Mouse (Mus musculus): Measurements from ENCODE around the gene Tmem163. TPM values are rescaled to one million over a fixed set of nuclear protein-coding genes. Genes with fewer than 3 reads are reported as not detected.

The Tmem163 gene
- polyA plus RNA-seq, 1 experiment from 2014 or later, result 0.21 TPM

DNA sequence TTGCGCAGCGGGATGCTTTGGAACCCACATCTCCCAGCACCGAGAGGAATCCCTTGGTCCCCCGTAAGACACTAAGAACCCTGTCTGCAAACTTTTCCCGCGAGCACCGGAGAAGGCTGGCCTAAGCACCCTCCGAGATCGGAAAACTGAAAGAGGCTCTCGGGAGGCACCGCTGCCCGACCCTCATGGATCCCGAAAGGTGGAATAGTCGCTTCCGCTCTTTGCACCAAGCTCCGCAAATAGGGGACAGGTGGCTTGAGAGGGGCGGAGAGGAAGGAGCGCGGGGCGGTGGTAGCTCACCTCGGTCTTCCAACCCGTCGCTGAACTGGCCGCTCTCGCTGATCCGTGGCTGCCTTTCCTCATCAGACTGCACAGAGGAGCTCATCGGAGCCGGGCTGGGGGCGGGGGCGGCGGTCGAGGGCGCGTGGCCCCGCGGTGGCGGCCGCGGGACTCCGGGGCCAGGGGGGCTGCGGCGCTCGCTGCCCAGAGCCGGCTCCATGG, 2.2 kb downstream of the Tmem163 start:
- Histone ChIP-seq H3K27ac (ENCODE audit: low read length) (no peak overlapping the region), H3K9ac (ENCODE audit: low read depth, low read length) (no peak overlapping the region), H3K4me1 (ENCODE audit: control insufficient read depth, low read depth, low read length) (peaks cover 3% of the 10 kb centered on the region), H3K4me3 (ENCODE audit: low read depth, low read length) (peak overlapping the region; percentile 55), H3K4me2 (ENCODE audit: low read depth, low read length) (peak overlapping the region; percentile 77), H3K36me3 (ENCODE audit: control insufficient read depth, insufficient read depth) (no peaks in the 10 kb centered on the region), H3K9me3 (replicated peaks; ENCODE audit: control insufficient read depth, low read length) (no peaks in the 10 kb centered on the region), H3K27me3 (ENCODE audit: control insufficient read depth, insufficient read depth, low read depth, low read length) (peaks cover 51% of the 10 kb centered on the region)
- ATAC-seq (ENCODE audit: low read depth), result no peak
- 1% methylated on average over 44 of the region's 44 CpGs for WGBS (ENCODE audit: insufficient replicate concordance)

DNA sequence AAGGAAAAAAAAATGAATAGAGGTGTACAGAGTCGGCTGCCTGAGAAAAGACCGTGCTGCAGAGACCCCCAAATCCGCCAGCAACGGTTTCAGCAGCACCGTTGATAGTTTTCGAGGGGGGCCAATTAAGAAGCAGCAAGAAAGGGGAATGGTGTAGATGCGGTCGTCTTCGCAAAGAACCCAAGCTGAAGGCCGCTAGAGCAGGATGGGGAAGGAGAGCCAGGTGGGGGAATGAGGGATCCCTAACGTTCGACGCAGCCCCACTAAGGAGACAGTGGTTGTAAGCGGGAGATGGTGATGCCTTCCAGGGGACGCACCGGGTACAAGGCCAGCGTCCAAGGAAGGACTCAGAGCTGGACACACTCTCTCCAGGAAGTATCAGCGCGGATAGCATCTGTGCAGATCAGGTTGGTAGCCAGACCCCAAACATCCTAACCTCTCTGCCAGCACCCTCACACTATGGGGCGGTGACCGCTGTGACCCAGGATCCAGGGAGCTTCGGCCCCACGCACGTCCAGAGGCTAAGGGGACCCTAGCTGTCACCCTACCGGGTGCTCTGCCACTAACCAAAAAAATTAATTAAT, 2.7 kb downstream of the Tmem163 start:
- Histone ChIP-seq H3K27ac (ENCODE audit: low read length) (no peak overlapping the region), H3K4me1 (ENCODE audit: control insufficient read depth, low read depth, low read length) (peaks cover 3% of the 10 kb centered on the region), H3K9me3 (replicated peaks; ENCODE audit: control insufficient read depth, low read length) (no peaks in the 10 kb centered on the region), H3K9ac (ENCODE audit: low read depth, low read length) (no peak overlapping the region), H3K27me3 (ENCODE audit: control insufficient read depth, insufficient read depth, low read depth, low read length) (peaks cover 51% of the 10 kb centered on the region), H3K36me3 (ENCODE audit: control insufficient read depth, insufficient read depth) (no peaks in the 10 kb centered on the region), H3K4me2 (ENCODE audit: low read depth, low read length) (peak overlapping the region; percentile 77), H3K4me3 (ENCODE audit: low read depth, low read length) (peak overlapping the region; percentile 55)
- WGBS (ENCODE audit: insufficient replicate concordance), result 9% methylated on average over 25 of the region's 25 CpGs
- no peak for ATAC-seq (ENCODE audit: low read depth)

DNA sequence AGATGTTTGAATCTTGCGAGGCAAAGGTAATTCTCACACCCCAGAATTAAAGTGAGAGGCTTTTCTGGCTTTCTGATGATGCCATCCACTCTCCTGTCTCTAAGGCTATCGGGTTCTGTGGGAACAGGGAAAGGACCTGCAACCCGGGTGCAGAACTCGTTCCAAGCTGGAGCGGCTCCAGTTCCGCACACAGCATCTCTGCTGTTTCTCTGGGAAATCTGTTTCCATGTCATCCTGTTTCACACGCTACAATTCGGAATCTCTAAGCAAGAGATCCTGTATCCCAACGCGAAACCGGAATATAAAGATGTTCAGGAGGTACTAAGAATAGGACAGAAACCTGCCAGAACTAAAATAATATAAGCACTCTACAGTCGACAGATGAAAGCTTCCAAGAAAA, 3.2 kb downstream of the Tmem163 start:
- ATAC-seq (ENCODE audit: low read depth), result no peak
- H3K4me3 ChIP-seq (ENCODE audit: low read depth, low read length), result no peak overlapping the region
- H3K27ac ChIP-seq (ENCODE audit: low read length), result no peak overlapping the region
- H3K27me3 ChIP-seq (ENCODE audit: control insufficient read depth, insufficient read depth, low read depth, low read length), result peaks cover 51% of the 10 kb centered on the region
- H3K36me3 ChIP-seq (ENCODE audit: control insufficient read depth, insufficient read depth), result no peaks in the 10 kb centered on the region
- H3K4me1 ChIP-seq (ENCODE audit: control insufficient read depth, low read depth, low read length), result peaks cover 3% of the 10 kb centered on the region
- WGBS (ENCODE audit: insufficient replicate concordance), result 45% methylated on average over 12 of the region's 12 CpGs
- no peaks in the 10 kb centered on the region for H3K9me3 ChIP-seq (replicated peaks; ENCODE audit: control insufficient read depth, low read length)
- H3K4me2 ChIP-seq (ENCODE audit: low read depth, low read length), result no peak overlapping the region
- H3K9ac ChIP-seq (ENCODE audit: low read depth, low read length), result no peak overlapping the region

DNA sequence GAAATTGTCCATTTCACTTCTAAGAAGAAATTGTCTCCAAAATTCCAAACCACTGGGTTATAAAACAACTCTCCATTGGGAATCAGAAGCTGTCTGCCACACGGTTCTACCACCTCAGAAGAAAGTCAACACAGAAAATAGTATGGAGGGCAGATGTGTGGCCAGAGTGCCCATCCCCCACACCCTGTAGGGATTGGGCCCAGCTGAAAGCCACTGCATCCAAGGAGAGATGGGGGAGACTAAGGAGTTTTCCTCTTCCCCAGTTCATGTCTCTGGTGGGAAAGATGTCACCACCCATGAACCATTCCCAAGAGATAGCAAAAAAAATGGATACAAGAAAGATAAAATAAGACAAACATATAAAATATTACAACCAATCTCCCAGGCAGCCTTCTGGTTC, 4.1 kb downstream of the Tmem163 start:
- Histone ChIP-seq H3K27me3 (ENCODE audit: control insufficient read depth, insufficient read depth, low read depth, low read length) (peaks cover 51% of the 10 kb centered on the region), H3K9me3 (replicated peaks; ENCODE audit: control insufficient read depth, low read length) (no peaks in the 10 kb centered on the region)

DNA sequence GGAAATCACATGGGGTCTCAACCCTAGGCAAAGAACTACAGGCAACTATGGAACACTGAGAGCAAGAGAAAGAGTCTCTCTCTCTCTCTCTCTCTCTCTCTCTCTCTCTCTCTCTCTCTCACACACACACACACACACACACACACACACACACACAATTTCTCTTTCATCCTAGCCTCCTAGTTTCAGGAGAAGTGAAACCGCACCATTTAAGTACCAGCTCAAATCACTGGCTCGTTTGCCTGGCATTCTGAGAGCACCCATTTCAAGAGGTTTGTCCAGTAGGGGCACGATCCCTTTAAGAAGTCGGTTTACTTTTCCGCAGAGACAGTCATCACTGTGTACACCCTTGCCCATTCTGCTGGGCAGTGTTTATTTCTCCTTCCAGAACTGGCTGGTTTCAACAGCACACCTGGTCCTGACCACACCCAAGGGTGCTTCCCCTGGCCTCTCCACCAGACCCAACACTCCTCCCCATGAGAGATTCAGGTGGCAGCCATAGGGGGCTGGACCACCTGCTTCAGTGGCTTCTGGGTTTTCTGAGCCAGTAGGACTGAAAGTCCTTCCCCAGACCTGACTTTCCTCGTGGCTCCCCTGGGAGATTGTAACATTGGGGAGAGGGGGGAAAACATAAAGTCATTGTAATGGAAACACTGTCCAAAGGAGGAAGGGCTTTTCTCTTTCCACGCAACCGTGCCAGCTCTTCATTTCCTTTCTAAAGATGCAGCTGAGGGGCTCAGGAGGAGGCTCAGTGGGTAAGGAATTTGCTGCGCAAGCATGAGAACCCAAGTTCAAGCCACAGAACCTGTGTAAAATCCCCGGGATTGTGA, 5.9 kb downstream of the Tmem163 start:
- H3K9me3 ChIP-seq (replicated peaks; ENCODE audit: control insufficient read depth, low read length), result no peaks in the 10 kb centered on the region
- H3K36me3 ChIP-seq (ENCODE audit: control insufficient read depth, insufficient read depth), result no peaks in the 10 kb centered on the region
- no peak overlapping the region for H3K27ac ChIP-seq (ENCODE audit: low read length)
- H3K4me2 ChIP-seq (ENCODE audit: low read depth, low read length), result no peak overlapping the region
- H3K4me1 ChIP-seq (ENCODE audit: control insufficient read depth, low read depth, low read length), result peaks cover 3% of the 10 kb centered on the region
- no peak overlapping the region for H3K9ac ChIP-seq (ENCODE audit: low read depth, low read length)
- no peak for ATAC-seq (ENCODE audit: low read depth)
- peaks cover 33% of the 10 kb centered on the region for H3K27me3 ChIP-seq (ENCODE audit: control insufficient read depth, insufficient read depth, low read depth, low read length)
- 61% methylated on average over 10 of the region's 10 CpGs for WGBS (ENCODE audit: insufficient replicate concordance)
- H3K4me3 ChIP-seq (ENCODE audit: low read depth, low read length), result no peak overlapping the region

More for the DNA sequence above, 4.1 kb downstream of the Tmem163 start:
- peaks cover 3% of the 10 kb centered on the region for H3K4me1 ChIP-seq (ENCODE audit: control insufficient read depth, low read depth, low read length)
- ATAC-seq (ENCODE audit: low read depth), result no peak
- H3K36me3 ChIP-seq (ENCODE audit: control insufficient read depth, insufficient read depth), result no peaks in the 10 kb centered on the region
- no peak overlapping the region for H3K4me2 ChIP-seq (ENCODE audit: low read depth, low read length)
- H3K27ac ChIP-seq (ENCODE audit: low read length), result no peak overlapping the region
- 46% methylated on average over 1 of the region's 1 CpGs for WGBS (ENCODE audit: insufficient replicate concordance)
- H3K4me3 ChIP-seq (ENCODE audit: low read depth, low read length), result no peak overlapping the region
- no peak overlapping the region for H3K9ac ChIP-seq (ENCODE audit: low read depth, low read length)

DNA sequence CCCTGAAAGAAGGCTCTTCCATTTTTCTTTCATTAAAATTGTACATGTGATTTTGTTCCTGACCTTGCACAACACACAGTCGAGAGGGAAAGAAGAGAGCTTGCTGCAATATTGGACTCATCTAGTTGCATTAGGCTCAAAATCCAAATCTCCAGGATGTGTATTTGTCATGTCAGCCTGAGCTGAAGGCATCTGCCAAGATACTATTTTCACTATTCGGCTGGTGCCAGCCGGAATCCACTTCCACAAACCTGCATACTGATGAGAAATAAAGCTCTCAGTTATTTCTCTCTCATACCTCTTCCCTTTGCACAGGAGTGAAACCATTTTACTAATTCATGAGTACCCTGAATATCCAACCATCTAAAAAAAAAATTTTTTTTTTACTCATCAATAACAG, 11.2 kb downstream of the Tmem163 start:
- Histone ChIP-seq H3K4me1 (ENCODE audit: control insufficient read depth, low read depth, low read length) (no peaks in the 10 kb centered on the region), H3K27ac (ENCODE audit: low read length) (no peak overlapping the region), H3K36me3 (ENCODE audit: control insufficient read depth, insufficient read depth) (no peaks in the 10 kb centered on the region), H3K4me3 (ENCODE audit: low read depth, low read length) (no peak overlapping the region), H3K9ac (ENCODE audit: low read depth, low read length) (no peak overlapping the region), H3K9me3 (replicated peaks; ENCODE audit: control insufficient read depth, low read length) (no peaks in the 10 kb centered on the region), H3K27me3 (ENCODE audit: control insufficient read depth, insufficient read depth, low read depth, low read length) (no peaks in the 10 kb centered on the region), H3K4me2 (ENCODE audit: low read depth, low read length) (no peak overlapping the region)
- no peak for ATAC-seq (ENCODE audit: low read depth)
- WGBS (ENCODE audit: insufficient replicate concordance), result 71% methylated on average over 3 of the region's 3 CpGs

DNA sequence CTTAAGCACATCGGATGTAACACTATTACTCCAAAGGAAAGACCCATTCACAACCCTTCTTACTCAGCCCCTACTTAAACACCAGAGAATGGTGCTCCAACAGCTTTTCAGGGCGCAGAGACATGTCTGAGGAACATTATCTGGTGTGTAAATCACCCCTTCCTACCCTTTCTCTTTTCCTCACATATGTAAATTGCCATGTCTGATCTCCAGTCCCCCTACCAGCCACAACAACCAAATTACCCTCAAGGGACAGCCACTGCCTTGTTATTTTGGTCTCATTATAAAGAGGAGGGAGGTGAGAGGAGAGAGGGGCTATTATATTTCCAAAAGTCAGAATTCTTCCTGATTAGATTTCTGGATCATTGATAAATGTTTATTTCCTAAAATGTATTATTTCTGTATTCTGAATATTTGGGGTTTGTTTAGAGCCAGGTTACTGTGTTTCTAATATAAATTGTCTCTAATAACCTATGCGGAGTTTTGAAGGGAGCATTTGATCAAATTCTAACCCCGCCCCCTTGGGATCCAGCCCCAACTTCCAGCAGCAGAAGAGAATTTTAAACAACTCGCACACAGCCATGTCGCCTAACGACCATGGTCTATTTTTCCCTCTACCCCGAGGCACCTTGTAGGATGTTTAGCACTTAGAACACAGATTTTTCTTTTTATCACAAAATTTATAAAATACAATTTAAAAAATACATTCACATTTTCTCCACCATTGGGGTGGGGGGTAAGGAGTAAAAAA, 12.1 kb downstream of the Tmem163 start:
- WGBS (ENCODE audit: insufficient replicate concordance), result 66% methylated on average over 8 of the region's 8 CpGs
- H3K9ac ChIP-seq (ENCODE audit: low read depth, low read length), result no peak overlapping the region
- H3K27me3 ChIP-seq (ENCODE audit: control insufficient read depth, insufficient read depth, low read depth, low read length), result no peaks in the 10 kb centered on the region
- H3K4me2 ChIP-seq (ENCODE audit: low read depth, low read length), result no peak overlapping the region
- H3K4me1 ChIP-seq (ENCODE audit: control insufficient read depth, low read depth, low read length), result no peaks in the 10 kb centered on the region
- no peaks in the 10 kb centered on the region for H3K36me3 ChIP-seq (ENCODE audit: control insufficient read depth, insufficient read depth)
- no peak overlapping the region for H3K27ac ChIP-seq (ENCODE audit: low read length)
- no peak for ATAC-seq (ENCODE audit: low read depth)
- H3K4me3 ChIP-seq (ENCODE audit: low read depth, low read length), result no peak overlapping the region
- no peaks in the 10 kb centered on the region for H3K9me3 ChIP-seq (replicated peaks; ENCODE audit: control insufficient read depth, low read length)

DNA sequence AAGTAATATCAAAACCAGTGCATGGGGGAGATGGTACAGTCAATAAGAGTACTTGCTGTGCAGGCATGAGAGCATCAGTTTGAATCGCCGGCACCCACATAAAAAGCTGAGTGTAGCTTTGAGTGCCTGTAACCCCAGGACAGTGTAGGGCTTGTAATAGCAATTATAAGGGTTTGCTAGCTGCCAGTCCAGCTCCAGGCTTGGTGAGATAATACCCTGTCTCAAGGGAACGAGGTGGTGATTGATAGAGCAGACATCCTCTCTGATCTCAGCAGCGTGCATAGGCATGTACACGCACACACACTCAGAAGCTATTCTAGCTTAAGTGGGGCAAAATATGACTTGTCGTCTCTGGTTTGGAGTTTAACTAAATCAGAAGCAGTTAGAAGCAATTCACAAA, 13.1 kb downstream of the Tmem163 start:
- no peak overlapping the region for H3K27ac ChIP-seq (ENCODE audit: low read length)
- H3K4me3 ChIP-seq (ENCODE audit: low read depth, low read length), result no peak overlapping the region
- 67% methylated on average over 6 of the region's 6 CpGs for WGBS (ENCODE audit: insufficient replicate concordance)
- H3K9ac ChIP-seq (ENCODE audit: low read depth, low read length), result no peak overlapping the region
- H3K27me3 ChIP-seq (ENCODE audit: control insufficient read depth, insufficient read depth, low read depth, low read length), result no peaks in the 10 kb centered on the region
- no peaks in the 10 kb centered on the region for H3K4me1 ChIP-seq (ENCODE audit: control insufficient read depth, low read depth, low read length)
- H3K9me3 ChIP-seq (replicated peaks; ENCODE audit: control insufficient read depth, low read length), result no peaks in the 10 kb centered on the region
- no peak overlapping the region for H3K4me2 ChIP-seq (ENCODE audit: low read depth, low read length)
- no peak for ATAC-seq (ENCODE audit: low read depth)
- no peaks in the 10 kb centered on the region for H3K36me3 ChIP-seq (ENCODE audit: control insufficient read depth, insufficient read depth)

Measured in liver, embryonic 16.5 days (tissue).